Mouse (Mus musculus): ENCODE data around the gene Gm17402.

The Gm17402 gene

GRCm38 (mm10) chr3:67375063-67375462 is at the start of gene Gm17402:
Gene Gm17402, minus strand, starts transcription at chr3:67375163.
- DNase-seq = no peak

- no peak for DNase-seq
Measured at GRCm38 (mm10) chr3:67378215-67378614, 3.3 kb upstream of the Gm17402 start.

- no peak for DNase-seq
Measured at GRCm38 (mm10) chr3:67374360-67374778, 594 bp downstream of the Gm17402 start.

- peak; percentile 92 for DNase-seq
Measured at GRCm38 (mm10) chr3:67373872-67374271, 1.1 kb downstream of the Gm17402 start, which contains the start of gene Mlf1. Gene Mlf1, plus strand, starts transcription at chr3:67374097.

- no peak for DNase-seq
Measured at GRCm38 (mm10) chr3:67372781-67373180, 2.2 kb downstream of the Gm17402 start.

- no peak for DNase-seq
Measured at GRCm38 (mm10) chr3:67372194-67372593, 2.8 kb downstream of the Gm17402 start.

GRCm38 (mm10) chr3:67369407-67370079 is 5.4 kb downstream of the Gm17402 start:
- DNase-seq = no peak

GRCm38 (mm10) chr3:67367481-67367880 is 7.5 kb downstream of the Gm17402 start:
- no peak for DNase-seq

- DNase-seq = no peak
Measured at GRCm38 (mm10) chr3:67366087-67366892, 8.7 kb downstream of the Gm17402 start.

GRCm38 (mm10) chr3:67358376-67358775 is 16.6 kb downstream of the Gm17402 start:
- no peak for DNase-seq

GRCm38 (mm10) chr3:67352763-67353149 is 22.2 kb downstream of the Gm17402 start:
- no peak for DNase-seq

- peak; percentile 24 for DNase-seq
Measured at GRCm38 (mm10) chr3:67352128-67352762, 22.7 kb downstream of the Gm17402 start.

GRCm38 (mm10) chr3:67351406-67352127 is 23.4 kb downstream of the Gm17402 start:
- no peak for DNase-seq

GRCm38 (mm10) chr3:67346674-67347073 is 28.3 kb downstream of the Gm17402 start:
- no peak for DNase-seq

- peak; percentile 53 for DNase-seq
Measured at GRCm38 (mm10) chr3:67344599-67344998, 30.4 kb downstream of the Gm17402 start.

GRCm38 (mm10) chr3:67343004-67343662 is 31.8 kb downstream of the Gm17402 start:
- no peak for DNase-seq

GRCm38 (mm10) chr3:67340921-67341320 is 34.0 kb downstream of the Gm17402 start:
- no peak for DNase-seq

GRCm38 (mm10) chr3:67339558-67339957 is 35.4 kb downstream of the Gm17402 start:
- DNase-seq = no peak

- no peak for DNase-seq
Measured at GRCm38 (mm10) chr3:67322422-67322821, 52.5 kb downstream of the Gm17402 start.

Measured in right cerebral cortex, adult 18-20 months (tissue).